Mouse (Mus musculus) retina, adult 2 months (tissue): ENCODE measurements around the gene Neurl3.
A peak's percentile ranks its signal among the peaks of the same experiment; 100 is the strongest.

Experiments
- DNase-seq: peaks from one replicate; pipeline ENCODE4 v3.0.0-alpha.2; 2012; ENCODE audit warnings: low read depth, low spot score

The Neurl3 gene

DNA sequence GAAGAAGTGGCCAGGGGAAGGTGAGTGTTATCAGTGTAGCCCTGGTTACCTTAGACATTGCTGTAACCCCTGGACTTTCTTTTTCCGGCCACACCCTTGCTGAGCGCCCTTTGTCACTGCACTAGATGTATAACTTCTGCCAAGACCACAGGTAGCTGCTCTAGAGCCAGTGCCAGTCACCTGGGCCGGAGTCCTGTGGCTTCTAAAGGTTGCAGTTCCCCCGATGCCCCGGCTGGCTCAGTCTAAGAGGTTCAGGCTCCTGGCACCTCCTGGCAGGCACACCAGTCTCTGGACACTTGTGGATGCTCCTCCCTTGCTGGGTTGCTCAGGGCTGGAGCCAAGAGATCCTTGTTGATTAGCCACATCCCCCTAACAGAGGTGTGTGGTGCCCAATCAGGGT lies at the start of gene Neurl3:
Gene Neurl3 (minus strand): TSS at position 225 of the 400 bp plus-strand sequence.
- no peak for DNase-seq

DNA sequence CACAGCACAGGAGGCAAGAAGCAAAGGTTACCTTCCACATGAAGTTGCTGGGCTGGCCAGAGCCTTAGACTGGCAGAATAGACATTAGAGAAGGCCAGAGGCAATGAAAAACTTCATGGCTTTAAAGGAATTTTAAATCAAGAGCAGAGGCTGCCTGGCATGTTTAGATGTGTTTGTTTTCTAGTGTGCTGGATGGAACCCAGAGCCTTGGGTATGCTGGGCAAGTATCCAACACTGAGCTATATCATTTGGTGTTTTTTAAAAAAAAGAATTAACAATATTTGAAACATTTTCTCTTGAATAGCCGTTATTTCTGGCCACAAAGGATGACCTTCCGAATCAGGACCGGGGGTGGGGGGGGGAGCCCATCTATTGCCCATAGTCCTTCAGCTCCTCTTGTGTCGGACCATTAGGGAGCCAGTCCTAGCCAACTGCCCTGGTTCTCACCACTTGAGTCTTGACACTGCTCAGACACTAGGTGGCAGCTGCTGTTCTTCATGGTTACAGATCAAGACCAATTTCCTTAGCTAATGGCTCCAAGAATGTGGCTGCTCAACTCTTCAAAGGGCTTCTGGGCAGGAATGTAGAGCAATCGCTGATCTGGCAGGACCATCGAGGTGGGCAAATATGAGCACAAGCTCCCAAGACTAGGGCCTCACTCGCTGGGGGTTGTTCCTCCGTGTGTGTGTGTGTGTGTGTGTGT lies 49.4 kb upstream of the Neurl3 start:
- no peak for DNase-seq

- DNase-seq: no peak
Measured at GRCm38 (mm10) chr1:36323076-36323475, 48.6 kb upstream of the Neurl3 start.

DNA sequence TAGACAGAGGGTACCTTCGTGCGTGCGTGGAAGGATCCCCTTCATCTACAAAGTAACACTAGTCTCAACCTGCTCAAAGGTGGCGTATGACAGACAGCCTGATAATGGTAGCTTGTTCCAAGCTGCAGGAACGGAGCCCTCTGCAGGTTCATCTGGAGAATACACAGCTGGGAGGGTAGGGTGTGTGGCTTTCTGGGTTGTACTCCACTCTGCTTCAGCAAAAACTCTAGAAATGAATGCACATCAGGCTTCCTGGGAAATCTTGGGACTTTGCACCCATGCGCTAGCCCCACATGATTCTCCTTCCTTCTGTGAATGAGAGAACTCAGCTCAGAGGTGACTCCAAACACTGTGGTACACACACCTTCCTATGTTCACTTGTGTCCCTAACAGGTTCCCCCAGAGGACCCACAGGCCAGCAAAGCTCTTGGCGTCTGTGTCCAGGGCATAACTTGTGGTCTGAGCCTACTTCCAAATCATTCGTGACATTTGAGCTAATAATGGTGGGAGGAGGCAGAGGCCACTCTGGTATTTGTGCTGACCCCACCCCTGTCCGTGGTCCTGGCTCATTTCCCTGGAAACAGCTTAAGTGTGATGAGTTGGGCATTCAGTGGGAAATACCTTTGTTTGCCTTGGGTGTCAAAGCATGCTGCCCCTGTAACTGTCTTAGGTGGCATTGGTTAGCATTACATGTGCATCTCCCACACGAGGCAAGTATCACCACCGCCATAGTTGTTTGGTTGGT lies 47.5 kb upstream of the Neurl3 start:
- DNase-seq: no peak

DNA sequence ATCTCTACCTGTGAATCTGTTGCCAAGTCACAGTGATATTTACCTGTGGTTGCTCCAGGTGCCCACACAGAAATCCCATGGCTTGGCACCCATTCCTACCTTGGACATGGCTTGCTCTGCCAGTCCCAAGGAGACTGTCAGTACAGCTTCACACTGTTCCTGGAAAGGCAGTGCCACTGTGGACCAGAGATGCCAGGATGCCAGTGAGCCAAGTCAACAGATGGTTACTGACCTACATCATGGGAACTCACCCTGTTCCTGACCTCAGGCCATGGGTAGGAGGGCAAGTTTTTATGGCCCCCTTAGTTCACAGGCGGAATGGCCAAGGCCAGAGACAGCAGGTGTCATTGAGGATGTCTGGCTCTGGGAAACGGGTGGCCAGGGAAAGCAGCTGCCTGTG lies 46.7 kb upstream of the Neurl3 start:
- no peak for DNase-seq

GRCm38 (mm10) chr1:36315776-36316100 lies 41.3 kb upstream of the Neurl3 start:
- DNase-seq: no peak

- DNase-seq: no peak
Measured at GRCm38 (mm10) chr1:36314959-36315775, 40.7 kb upstream of the Neurl3 start.

GRCm38 (mm10) chr1:36309498-36309901 lies 35.0 kb upstream of the Neurl3 start:
- no peak for DNase-seq

DNA sequence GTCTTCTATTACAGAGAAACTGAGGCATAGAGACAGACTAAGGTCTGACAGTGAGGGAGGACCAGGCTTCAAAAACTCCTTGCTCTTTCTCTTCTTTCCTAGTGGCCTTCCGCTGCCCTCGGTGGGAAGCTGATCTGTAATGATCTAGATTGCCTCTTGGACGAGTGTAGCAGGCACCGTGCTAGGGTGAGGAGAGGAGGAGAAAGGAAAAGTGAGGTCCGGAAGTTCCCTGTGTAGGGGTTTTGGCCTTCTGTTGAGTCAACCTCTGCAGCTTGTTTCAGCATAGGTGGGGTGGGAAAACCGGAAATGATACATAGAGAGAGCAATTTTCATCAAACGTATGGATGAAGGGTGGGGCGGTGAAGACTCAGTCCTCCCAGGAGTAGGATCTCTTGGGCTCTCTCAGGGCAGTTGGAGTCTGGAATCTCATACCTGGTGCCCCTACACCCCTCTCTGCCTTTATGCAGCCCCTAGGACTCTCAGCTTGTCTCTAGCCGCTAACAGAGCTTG lies 34.5 kb upstream of the Neurl3 start:
- DNase-seq: no peak

DNA sequence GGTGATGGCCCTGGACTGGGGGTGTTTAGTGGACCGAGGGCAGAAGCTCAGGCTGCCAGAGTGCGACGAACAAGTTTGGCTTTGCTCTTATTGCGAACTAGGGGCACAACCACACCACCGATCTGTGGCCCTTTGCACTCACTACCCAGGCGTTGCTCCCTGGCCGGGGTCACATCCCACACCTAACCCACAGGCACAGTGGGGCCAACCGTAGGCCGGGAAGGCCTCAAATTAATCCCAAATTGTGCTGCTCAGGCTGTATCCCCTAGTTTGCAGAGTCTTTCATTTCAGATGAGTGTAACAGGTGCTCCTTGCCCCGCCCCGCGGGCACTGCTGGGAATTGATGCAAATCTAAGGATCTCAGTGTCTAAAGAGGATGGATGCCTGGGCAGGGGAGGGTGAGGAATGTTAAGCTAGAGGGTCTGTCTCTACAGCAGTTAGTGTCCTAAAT lies 34.0 kb upstream of the Neurl3 start:
- no peak for DNase-seq

DNA sequence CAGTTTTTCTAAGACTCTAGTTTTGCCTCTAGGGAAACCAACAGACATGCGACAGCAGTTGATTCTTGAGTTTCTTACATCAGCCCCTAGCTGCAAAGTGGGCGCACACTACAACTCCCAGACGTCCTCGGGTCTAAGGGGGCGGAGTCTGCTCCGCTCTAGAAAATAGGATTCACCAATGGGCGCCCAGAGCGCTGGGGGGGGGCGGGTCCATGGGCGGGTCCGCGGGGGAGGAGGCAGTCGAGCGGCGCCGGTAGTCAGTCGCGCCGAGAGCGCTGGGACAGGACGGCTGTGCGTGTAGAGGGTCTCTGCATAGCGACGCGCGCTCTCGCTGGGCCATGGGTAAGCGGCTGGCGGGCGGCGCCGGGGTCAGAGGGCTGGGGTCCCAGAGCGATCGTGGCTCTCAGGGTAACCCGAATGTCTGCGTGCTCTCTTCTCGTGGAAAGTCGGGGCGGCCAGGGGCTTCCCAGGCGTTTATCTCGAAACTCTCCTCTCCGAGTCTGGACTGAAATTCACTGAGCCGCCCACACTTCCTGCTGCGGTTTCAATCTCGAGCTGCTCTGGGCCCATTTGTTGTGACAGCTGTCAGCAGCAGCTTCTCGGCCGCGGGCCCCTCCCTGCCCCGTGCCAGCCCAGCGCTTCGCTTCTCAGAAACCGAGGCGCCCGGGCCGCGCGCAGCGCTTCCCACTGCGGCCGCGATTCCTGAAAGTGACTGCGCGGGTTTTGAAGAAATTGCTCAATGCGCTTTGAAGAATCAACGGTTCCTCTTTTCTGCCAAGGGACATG lies 33.2 kb upstream of the Neurl3 start, which contains the start of gene Arid5a:
Gene Arid5a (plus strand): TSS at position 239 of the 786 bp plus-strand sequence.
- peak; percentile 81 for DNase-seq

GRCm38 (mm10) chr1:36307121-36307494 lies 32.6 kb upstream of the Neurl3 start:
- no peak for DNase-seq

DNA sequence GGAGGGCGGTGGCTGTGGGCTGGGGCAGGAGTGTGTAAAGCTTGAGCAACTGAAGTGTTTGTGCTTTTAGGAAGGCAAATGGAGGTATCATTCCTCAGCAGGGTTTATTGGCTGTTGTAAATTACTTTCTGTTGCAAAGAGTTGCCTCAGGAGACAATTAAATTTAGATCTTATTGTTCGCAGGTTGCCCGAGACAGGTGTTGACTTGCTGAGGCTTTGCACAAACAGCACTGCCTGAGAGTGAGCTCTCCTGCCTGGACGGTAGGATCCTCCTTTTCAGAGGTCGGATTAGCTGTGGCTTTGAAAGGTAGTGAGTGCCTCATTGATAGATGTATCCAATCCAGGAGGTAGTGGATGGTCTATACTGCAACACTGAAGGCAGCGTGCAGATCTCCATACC lies 31.6 kb upstream of the Neurl3 start:
- no peak for DNase-seq

DNA sequence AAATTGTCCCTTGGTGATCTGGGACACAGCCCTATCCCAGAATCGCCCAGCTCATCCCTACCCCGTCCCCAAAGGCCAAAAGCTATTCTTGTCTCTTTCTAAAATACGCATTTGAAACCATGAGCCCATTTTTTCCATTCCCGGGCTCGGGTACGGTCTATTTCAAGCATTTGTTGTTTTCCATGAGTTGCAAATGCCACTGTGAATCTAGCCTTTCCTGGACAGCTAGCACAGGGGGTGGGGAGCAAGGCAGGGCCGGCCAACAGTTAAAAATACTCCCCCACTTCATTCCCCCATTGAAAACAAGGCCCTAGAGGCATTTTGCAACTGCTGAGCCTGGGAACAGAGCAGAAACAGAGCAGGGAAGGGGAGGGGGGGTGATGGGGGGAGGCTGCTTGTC lies 30.3 kb upstream of the Neurl3 start:
- no peak for DNase-seq

GRCm38 (mm10) chr1:36303381-36304320 lies 29.2 kb upstream of the Neurl3 start:
- DNase-seq: peak; percentile 57

DNA sequence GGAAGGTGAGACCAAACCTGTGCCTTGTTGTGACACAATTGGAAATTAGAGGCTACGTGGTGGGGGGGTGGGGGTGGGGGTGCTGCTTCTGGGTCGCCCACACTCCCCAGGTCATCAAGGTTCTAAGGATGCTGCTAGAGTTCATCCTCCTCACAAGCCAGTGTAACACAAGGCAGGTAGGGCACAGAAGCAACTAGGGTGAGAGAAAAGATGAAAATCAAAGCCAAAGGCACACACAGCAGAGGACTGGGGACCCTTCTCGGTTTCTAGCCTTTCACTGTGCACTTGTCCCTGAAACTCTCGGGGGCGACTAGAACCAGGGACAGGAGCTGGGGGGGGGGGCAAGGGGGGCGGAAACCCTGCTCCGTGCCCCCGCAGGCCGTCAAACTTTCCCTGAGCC lies 28.5 kb upstream of the Neurl3 start:
- no peak for DNase-seq

DNA sequence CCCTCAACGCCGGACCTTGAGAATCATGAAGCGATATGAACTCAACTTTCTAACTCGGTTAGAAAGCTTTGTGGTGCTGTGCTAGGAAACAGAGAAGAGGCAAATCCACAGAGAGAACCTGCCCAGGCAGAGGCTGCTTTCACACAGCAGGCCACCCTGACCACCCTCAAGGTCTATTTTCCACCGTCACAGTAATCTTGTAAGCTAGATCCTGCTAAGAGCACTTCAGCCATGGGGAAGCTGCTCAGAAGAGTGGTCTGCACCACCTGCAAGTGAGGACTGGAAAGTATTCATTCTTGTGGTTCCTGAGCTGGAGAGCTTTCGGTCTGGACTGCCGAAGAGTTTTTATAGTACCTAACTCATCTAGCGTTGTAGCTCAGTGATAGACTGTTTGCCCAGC lies 27.8 kb upstream of the Neurl3 start:
- DNase-seq: no peak

- DNase-seq: no peak
Measured at GRCm38 (mm10) chr1:36300486-36300885, 26.0 kb upstream of the Neurl3 start.

DNA sequence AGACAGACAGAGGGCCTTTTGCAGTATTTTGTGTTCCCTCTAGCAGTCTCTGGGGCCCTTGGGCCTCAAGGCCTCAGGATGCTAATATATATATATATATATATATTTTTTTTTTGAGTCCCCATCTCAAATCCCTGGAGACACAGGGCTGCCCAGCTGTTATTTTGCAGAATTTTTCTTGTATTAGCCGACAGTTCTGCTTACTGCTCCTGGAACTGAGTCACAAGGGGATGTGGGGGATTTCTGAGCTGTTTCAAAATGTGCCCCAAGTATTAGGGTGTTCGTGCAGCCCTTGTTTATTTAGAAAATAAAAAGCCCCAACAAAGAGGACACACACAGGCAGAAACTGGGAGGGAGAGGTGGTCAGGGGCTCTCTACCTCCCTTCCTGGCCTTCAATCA lies 25.2 kb upstream of the Neurl3 start:
- DNase-seq: no peak

DNA sequence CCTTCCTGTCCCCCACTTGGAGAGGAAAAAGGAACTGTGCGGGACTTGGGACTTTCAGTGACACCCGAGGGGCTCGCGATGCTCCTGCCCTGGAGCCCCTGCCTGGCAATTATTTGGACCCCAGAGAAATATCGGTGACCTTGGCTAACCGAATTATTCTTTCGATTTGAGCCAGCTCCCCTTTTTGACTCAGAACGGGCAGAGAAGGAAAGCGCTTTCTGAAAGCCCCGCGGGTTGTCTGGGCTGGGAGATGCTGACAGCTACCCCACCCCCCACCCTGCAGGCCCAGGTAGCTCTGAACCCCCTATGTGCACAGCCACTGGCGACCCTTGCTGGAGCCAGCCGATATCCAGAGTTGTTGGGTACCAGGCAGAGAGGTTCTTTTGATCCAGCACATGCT lies 24.6 kb upstream of the Neurl3 start:
- no peak for DNase-seq
